Mouse (Mus musculus) brain, adult 2 months (tissue): Measurements from ENCODE around the gene Map3k7cl.
A peak's percentile ranks its signal among the peaks of the same experiment; 100 is the strongest.

Experiments
- DNase-seq: peaks from one replicate; pipeline ENCODE4 v3.0.0; 2011; ENCODE audit warnings: low read depth, low spot score

Map3k7cl gene

DNA sequence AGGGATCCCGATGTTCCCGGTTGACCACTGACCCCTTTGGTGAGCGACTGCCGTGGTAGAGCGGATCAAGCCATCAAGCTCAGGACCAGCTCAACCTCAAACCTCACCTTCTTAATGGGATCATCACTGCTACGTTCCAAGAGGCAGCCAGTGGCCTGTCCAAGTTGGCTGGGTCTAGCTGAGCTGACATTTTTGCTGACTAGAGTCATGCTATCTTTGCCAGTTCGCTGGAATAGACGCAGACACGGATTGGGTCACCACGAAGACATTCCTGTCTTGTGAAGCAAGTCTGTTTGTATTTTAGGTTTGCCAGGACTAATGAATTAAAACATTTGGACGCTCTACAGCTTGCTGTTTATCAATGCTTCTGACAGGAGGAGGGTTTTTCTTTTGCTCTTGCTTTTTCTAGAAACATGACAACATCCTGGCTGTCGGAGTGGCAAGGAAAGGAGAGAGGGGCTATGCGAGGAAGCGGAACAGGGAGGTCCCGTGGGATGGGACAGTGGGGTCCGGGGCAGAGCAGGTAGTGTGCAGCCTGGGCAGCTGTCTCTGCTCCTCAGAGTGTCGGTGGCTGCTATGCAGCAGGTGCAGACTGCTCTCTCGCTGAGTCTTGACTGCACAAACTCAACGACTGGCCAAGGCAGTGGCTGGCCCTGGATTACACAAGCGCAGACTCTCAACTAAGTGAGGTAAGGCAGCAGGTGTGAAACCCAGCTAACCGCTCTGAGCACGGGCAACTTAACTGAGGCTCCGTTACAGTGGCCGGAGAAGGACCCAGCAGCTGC is at the start of gene Map3k7cl:
Map3k7cl (plus strand) TSS at position 424 of the 785 bp plus-strand sequence.
- no peak for DNase-seq

DNA sequence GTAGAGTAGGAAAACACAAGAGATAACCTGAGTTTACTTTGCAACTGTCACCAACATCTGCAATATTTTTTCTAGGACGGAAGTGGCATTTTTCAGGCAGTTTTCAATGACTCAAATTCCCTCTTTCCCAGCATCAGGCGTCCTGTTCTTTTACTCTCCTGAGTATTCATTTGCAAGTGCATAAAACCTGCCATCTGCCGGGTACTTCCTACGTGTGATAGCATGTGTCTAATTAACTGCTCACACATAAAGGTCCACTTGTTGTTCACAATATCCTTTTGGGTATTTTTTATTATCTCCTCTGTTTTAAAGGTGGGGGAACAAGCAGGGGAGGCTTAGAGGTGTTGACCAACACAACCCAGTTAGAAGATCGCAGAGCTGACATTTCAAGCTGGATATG is 41.4 kb upstream of the Map3k7cl start:
- peak; percentile 27 for DNase-seq

DNA sequence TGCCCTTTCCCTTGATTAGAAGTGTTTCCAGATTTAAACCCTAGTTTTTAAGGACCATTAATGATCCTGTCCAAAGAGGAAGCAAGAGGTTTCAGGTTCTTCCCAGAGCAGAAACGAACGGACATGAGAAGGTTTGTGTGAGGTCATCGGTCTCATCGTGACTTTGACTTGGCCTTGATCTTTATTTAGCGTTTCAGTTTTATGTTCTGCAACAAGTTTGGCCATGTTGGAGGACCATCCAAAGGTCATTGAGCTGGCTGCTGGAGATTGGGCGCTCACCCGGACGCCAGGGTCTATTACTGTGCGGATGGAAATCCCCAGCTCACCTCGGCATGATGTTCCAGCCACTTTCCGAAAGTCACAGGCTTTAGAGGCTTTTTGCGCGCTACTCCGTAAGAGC is 40.8 kb upstream of the Map3k7cl start:
- DNase-seq = no peak

DNA sequence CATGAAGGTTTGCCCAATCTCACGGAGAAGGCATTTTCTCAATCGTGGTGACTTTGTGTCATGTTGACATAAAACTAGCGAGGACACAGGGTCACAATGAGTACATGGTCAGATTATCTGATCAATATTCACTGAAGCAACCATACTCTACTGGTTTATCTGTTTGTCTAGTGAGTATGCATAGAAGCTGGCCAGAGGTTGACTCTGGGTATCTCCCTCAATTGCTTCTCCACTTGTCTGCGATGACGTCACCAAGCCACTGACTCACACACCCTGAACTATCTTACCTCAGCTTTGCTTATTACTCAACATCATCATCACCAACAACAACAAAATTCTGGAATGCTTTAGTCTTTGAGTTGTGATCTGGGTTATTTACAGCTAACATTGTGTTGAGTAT is 28.9 kb upstream of the Map3k7cl start:
- no peak for DNase-seq

DNA sequence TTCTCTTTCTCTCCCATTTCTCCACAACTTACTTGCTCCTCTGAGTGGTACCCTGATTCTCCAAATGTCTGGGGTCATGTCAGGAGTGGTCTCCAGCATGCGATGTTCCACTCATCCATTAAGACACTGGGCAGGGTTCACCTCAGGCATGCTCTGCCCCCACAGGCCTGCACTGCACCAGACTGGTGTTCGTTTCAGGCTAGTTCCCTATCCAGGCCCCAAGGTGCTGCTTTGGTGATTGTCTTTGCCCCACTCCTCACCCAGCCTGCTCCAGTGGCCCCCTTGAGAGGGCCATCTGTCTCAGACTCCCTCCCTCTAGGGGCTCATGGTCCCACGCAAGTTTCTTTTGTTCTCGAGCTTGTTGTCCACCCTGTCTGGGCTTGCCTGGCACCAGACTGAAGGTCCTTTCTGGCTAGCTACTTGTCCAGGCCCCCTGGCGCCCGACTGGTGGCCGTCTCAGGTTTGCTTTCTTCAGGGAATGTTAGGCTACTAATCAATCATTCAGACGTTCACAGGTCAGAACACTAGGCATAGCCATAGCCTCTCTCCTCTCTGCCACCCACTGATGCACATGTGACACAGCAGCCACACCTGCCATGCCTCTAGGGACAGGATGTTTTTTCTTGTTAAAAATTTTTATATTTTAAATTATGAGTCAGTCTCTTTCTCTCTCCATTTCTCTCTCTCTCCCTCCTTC is 25.4 kb upstream of the Map3k7cl start:
- no peak for DNase-seq

DNA sequence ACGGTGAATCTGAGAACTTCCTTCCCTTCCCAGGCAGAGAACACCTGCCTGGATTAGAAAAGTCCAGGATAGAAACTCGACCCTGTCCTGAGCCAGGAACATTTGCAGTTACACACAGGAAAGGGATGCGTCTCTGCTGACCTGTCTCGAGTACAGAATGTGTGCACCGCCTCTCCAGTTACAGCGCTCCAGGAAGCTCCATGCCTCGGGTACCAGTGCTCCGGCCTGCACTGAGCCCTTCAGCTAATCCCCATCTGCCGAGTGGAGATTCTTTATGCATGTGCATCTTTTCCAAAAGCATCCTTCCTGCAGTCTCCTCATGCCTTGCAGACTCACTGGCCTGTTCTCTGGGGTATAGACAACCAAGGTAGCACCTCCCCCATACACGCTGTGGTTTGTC is 24.4 kb upstream of the Map3k7cl start:
- no peak for DNase-seq

DNA sequence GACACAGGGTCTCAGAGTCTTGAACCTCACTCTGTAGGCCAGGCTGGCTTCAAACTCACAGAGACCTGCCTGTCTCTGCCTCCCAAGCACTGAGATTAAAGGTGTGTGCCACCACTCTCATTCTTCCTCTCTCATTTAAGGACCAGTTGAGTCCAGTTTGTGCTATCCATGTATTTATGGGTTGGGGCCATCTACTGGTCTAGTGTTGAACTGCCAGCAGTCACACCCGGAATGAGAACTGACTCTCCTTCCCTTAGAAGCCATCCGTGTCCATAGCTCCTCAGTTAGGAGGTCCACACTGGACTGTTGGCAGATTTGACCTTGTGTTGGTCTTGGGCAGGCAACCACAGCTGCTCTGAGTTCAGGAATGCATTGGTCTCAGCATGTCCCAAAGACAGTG is 4.8 kb upstream of the Map3k7cl start:
- peak; percentile 28 for DNase-seq

DNA sequence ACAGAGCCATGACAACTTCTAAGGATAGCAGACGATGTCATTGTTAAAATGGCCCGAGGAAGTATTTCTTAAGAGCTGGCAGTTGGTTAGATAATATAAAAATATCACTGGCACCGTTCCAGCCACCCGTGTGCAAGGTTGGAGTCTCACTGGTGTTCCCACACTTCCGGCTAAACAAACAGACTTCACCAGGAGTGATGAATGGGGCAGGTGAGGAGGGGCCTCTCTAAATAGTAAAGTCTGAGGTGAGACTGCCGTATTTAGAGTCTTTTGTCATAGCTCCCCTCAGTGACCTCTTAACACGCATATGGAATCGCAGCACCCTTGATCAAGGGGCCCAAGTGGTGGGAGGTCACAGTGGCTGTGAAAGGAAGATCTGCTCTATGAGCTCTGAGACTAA is 3.2 kb downstream of the Map3k7cl start:
- no peak for DNase-seq

DNA sequence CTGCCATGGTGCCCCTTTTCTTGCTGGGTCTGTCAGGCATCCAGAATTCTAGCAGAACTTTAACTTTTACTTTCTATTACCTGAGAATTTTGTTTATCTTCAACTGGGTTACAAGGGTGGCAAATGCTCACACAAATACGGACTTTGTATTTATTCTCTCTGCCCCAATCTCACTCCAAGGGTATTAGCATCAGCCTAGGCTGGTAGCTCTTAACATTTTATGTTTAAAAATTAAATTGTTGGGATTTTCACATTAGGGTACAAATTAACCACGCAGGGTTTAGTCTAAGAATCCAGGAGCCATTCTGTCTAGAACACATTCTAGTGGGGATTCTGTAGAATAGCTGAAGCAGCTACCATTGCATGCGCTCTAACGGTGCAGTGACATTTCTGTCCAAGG is 8.4 kb downstream of the Map3k7cl start:
- DNase-seq = no peak

DNA sequence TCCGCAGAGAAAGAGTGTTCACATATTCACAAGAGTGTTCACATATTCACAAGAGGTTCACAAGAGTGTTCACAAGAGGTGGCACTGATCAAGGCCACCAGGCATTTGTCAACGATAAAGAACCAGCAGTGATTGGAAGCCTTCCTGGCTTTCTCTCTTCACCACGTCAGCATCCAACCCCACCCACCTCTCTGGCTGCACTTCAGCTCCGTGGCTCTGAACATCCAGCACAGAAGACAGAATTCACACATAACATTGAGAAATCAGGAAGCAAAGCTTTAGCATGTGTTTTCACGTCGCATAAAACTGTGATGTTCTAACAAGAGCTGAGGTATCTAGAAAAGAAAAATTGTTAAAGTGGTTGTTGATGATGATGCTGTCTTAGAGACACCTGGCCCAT is 10.4 kb downstream of the Map3k7cl start:
- peak; percentile 71 for DNase-seq

DNA sequence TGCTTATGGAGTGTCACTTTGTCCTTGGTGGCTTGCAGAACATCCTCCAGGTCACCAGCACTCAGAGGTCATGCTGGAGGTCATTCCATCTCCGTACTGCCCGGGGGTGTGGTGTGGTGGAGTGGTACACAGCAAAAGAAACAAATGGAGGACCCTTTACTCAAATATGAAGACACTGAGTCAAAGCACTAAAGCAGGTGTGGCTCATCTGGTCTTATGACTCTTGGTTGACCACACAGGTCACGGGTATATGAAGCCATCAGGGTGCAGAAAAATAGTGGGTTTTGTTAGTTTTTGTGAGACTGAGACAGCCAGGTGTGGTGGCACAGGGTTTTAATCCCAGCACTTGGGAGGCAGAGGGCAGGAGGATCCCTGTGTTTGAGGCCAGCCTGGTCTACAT is 11.4 kb downstream of the Map3k7cl start:
- DNase-seq = no peak

DNA sequence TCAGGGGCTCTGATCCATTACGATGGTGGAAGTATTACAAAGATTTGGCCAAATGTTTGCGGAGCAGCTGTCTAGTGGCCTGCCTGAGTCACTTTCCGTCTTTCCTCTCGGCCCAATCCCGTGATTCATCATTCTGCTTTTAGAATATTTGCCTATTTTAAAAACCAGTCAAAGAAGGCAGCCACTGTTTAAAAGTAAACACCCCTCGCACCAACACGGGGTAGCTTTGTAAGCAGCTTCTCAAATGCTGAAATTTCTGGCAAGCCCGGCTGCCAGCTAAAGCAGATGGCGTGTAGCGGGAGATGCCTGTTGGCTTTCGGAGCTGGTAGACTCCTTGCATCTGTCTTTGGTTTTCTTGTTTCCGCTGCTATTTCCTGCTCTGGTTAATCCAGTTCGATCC is 14.4 kb downstream of the Map3k7cl start:
- peak; percentile 94 for DNase-seq

DNA sequence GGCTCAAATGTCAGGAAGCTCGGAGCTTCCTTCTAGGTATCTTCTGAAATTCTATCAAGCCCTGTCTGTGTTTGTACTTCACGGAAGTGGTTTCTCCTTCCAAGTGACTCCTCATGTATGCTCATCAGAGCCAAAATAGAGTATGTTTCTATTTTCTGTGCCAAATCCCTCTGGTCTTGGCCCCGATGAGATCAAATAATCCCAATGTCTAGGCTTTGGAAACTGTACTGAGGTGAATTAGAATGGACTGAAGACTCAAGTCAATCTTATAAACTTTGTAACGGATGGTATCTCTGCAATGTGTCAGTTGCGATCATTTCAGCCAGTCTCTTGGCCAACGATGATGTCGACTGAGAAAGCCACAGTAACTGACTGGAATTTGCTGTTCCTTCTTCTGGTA is 15.1 kb downstream of the Map3k7cl start:
- DNase-seq = peak; percentile 27

DNA sequence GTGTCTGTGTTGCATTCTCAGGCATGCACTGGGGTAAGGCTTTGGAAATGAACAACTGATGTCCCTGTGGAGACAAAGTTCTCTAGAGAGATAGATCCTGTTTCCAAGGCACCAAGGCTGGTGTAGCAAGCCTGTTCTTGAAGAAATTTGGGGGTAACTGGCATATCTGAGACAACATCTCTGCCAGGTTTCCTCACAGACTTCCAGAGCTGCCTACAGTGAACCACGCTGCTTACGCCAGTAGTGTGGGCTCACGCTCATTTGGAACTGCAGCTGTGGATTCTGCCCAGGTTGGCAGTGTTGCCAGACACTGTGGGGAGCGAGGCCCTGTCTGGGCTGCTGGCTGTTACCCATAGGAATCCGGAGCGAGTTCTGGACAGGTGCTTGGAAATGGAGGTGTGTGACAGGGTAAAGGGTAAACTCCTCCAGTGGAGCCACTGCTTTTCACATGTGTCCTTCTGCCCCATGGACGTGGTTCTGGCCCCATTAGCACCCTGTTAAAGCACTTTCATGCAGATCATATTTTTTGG is 16.5 kb downstream of the Map3k7cl start:
- DNase-seq = peak; percentile 57

DNA sequence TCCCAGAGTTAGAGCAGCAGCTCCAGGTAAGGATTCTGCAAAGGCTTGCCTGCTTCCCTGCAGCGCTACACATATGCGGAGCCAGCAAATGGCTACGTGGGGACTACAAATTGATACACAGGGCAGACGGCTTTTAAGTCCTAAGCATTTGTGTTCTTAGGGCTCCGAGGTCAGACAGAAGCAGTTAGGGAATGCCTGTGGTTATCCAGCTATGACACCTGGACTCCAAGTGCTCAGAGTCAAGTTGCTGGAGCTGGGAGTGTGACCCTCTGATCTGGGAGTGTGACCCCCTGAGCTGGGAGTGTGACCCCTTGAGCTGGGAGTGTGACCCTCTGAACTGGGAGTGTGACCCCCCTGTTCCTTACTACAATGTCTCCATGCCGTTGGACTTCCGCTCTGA is 17.2 kb downstream of the Map3k7cl start:
- no peak for DNase-seq

DNA sequence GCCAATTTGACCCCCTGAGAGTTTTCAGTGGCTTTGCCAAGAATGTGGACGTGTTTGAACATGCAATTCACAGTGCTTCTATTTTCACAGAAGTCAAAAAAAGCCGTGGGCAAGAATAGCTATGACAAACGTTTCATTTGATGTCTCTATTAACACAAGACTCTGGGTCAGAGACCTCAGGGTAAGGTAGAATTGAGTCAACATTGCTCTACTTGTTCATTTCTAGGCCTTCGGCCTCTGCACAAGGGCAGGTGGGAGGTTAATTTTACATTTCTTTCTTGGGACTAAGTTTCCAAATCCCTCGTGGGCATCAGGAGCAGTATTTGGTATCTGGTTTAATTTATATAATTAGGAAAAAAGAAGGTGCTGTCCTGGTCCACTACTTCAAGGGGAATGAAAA is 20.3 kb downstream of the Map3k7cl start:
- DNase-seq = no peak

DNA sequence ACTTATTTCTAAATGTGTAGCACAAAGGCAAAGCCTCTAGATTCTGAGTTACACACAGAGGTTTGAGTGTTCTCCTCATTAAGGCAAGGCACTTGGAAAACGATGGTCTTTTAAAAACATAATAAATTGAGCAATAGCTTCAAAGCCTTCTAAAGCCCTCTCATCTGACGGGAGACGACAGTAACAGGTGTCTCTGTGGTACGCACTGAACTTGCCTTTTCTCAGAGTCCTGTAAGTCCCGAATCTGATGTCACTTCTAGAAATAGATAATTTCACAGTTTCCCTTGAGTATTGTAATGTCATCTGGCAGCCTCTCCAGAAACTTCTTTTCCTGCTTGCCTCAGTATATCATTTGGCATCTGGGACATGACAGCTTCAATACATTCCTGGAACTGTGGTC is 21.0 kb downstream of the Map3k7cl start:
- DNase-seq = no peak

DNA sequence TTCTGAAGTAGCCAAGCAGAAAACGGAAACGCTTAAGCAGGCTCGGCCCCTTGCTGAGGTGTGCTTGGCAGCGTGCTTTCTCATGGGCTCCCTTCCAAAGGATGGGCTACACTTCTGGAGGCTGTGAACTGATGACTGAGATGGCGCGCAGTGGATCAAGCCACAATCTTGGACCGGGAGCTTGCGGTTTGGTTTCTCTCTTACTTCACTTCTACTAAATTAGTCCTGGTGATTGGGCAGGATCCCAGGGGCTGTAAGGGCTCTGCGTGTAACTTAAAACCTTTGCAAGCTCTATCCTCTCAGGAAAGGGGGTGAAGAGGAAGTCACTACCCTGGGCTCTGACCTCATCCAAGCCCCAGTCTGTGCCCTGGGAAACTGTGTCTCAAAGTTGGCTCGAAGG is 22.5 kb downstream of the Map3k7cl start:
- DNase-seq = no peak

DNA sequence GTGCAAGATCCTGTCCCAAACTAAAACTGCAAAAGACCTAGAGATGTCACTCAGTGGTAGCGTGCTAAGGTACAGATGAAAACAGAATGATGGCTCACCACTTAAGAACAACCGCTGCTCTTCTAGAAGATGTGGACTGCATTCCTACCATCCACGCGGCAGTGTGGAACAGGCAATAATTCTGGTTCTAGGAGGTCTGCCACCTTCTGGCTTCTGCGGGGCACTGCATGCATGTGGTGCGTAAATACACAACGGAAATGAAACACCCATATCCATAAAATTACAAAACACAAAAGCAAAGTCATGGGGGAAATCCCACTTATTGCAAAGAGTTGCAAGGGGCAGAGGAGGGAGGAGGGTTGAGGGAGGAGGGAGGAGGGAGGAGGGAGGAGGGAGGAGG is 25.8 kb downstream of the Map3k7cl start:
- no peak for DNase-seq

DNA sequence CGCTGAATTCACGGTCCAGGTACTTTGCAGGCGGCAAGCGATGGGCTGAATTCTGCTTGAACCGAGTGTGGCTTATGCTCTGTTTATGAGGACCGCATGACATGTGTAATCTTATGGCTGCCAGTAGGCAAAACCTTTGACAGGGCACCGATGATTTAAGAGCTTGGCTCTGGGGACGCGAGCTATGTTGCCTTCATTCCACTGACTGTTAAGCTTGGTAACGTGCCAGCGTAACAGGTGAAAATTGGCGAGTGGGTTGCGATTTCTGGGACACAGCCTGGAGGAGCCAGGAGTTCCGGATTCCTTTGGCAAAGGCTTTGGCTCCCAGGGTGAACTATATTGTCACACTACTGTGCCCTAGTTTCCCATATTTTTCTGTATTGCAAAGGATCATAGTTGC is 26.3 kb downstream of the Map3k7cl start:
- DNase-seq = peak; percentile 95

DNA sequence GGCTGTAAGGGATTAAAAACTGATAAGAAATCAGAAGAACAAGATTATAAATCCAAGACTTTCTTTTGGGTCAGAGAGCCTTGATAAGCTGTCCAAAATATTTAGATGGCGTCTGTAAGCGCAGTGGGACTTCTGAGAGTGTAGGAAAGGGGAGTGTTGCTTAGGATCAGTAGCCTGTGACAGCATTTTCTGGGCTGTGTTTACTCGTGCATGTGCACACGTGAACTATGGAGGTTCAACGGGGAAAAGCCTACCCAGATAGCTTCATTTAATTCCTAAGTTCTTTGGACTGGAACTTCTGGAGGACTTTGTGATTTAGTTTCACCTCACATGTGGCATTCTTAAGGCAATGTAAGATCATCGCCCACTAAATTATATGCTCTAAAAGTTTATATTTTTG is 29.6 kb downstream of the Map3k7cl start:
- no peak for DNase-seq

DNA sequence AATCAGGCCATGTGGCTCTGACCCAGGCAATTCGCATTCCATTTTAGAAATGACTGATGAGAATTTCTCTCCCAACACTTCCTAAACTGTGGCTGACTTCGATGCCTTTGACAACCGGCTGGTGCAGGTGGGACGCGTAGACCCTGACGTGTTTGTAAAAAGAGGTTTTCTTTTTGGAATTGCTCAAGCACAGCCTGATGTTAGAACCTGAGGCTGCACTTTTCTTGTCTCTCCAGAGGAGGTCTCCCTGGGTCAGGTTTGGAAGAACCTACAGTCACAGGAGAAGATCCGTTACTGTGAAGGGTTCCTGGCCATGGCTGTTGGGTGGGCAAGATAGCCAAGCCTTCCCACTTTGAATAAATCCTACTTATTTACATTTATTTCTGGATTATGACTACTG is 31.5 kb downstream of the Map3k7cl start:
- DNase-seq = peak; percentile 55
